Mouse (Mus musculus): Measurements from ENCODE around the gene Apol9b. TPM values are rescaled to one million over a fixed set of nuclear protein-coding genes. Genes with fewer than 3 reads are reported as not detected.

Gene Apol9b
- polyA plus RNA-seq, 1 experiment = 1.4 TPM

- 94% methylated on average over 11 of the region's 11 CpGs for WGBS
- TF ChIP-seq POLR2A (IDR thresholded peaks at IDR 0.05; ENCODE audit: low read depth, low read length) (no peak), CTCF (IDR thresholded peaks at IDR 0.05; ENCODE audit: extremely low read depth, insufficient read depth, insufficient read length, insufficient replicate concordance) (no peak)
- H3K36me3 ChIP-seq (ENCODE audit: control insufficient read depth, insufficient read depth, low read length) = peaks cover 99% of the 10 kb centered on the region
- no peaks in the 10 kb centered on the region for H3K27me3 ChIP-seq (ENCODE audit: control insufficient read depth, insufficient read depth, low read length)
- H3K27ac ChIP-seq (ENCODE audit: insufficient read depth, low read length) = no peak overlapping the region
- no peak overlapping the region for H3K4me3 ChIP-seq (ENCODE audit: extremely low read depth, insufficient read depth, insufficient read length)
- no peaks in the 10 kb centered on the region for H3K4me1 ChIP-seq (ENCODE audit: control insufficient read depth, insufficient read depth, insufficient read length)
- DNase-seq (ENCODE audit: low read depth in 1 of 2, low spot score in 2 of 2) = no peak
Measured at GRCm38 (mm10) chr15:77766981-77767380, 38.1 kb downstream of the Apol9b start.

- Histone ChIP-seq H3K27ac (ENCODE audit: insufficient read depth, low read length) (no peak overlapping the region), H3K4me3 (ENCODE audit: extremely low read depth, insufficient read depth, insufficient read length) (no peak overlapping the region), H3K4me1 (ENCODE audit: control insufficient read depth, insufficient read depth, insufficient read length) (no peaks in the 10 kb centered on the region), H3K36me3 (ENCODE audit: control insufficient read depth, insufficient read depth, low read length) (peaks cover 94% of the 10 kb centered on the region), H3K27me3 (ENCODE audit: control insufficient read depth, insufficient read depth, low read length) (no peaks in the 10 kb centered on the region)
- WGBS = 89% methylated on average over 5 of the region's 5 CpGs
- no peak for TF ChIP-seq CTCF (IDR thresholded peaks at IDR 0.05; ENCODE audit: extremely low read depth, insufficient read depth, insufficient read length, insufficient replicate concordance)
- no peak for TF ChIP-seq POLR2A (IDR thresholded peaks at IDR 0.05; ENCODE audit: low read depth, low read length)
- DNase-seq (ENCODE audit: low read depth in 1 of 2, low spot score in 2 of 2) = no peak
Measured at GRCm38 (mm10) chr15:77770341-77770740, 41.5 kb downstream of the Apol9b start.

- Histone ChIP-seq H3K27ac (ENCODE audit: insufficient read depth, low read length) (no peak overlapping the region), H3K4me3 (ENCODE audit: extremely low read depth, insufficient read depth, insufficient read length) (no peak overlapping the region), H3K27me3 (ENCODE audit: control insufficient read depth, insufficient read depth, low read length) (no peaks in the 10 kb centered on the region), H3K4me1 (ENCODE audit: control insufficient read depth, insufficient read depth, insufficient read length) (no peaks in the 10 kb centered on the region), H3K36me3 (ENCODE audit: control insufficient read depth, insufficient read depth, low read length) (peaks cover 94% of the 10 kb centered on the region)
- no peak for TF ChIP-seq POLR2A (IDR thresholded peaks at IDR 0.05; ENCODE audit: low read depth, low read length)
- DNase-seq (ENCODE audit: low read depth in 1 of 2, low spot score in 2 of 2) = no peak
- 97% methylated on average over 9 of the region's 9 CpGs for WGBS
Measured at GRCm38 (mm10) chr15:77770942-77771341, 42.1 kb downstream of the Apol9b start.

- H3K4me3 ChIP-seq (ENCODE audit: extremely low read depth, insufficient read depth, insufficient read length) = no peak overlapping the region
- DNase-seq (ENCODE audit: low read depth in 1 of 2, low spot score in 2 of 2) = no peak
- H3K27me3 ChIP-seq (ENCODE audit: control insufficient read depth, insufficient read depth, low read length) = no peaks in the 10 kb centered on the region
- no peaks in the 10 kb centered on the region for H3K4me1 ChIP-seq (ENCODE audit: control insufficient read depth, insufficient read depth, insufficient read length)
- TF ChIP-seq POLR2A (IDR thresholded peaks at IDR 0.05; ENCODE audit: low read depth, low read length) = no peak
- no peak for TF ChIP-seq CTCF (IDR thresholded peaks at IDR 0.05; ENCODE audit: extremely low read depth, insufficient read depth, insufficient read length, insufficient replicate concordance)
- WGBS = 86% methylated on average over 19 of the region's 19 CpGs
- 0 out of 2 replicates have a peak overlapping the region, but pooled peaks have one; percentile 10 for H3K27ac ChIP-seq (ENCODE audit: insufficient read depth, low read length)
- peaks cover 92% of the 10 kb centered on the region for H3K36me3 ChIP-seq (ENCODE audit: control insufficient read depth, insufficient read depth, low read length)
Measured at GRCm38 (mm10) chr15:77773099-77773915, 44.5 kb downstream of the Apol9b start.

GRCm38 (mm10) chr15:77774303-77774702, 45.5 kb downstream of the Apol9b start:
- no peak for TF ChIP-seq POLR2A (IDR thresholded peaks at IDR 0.05; ENCODE audit: low read depth, low read length)
- no peak for TF ChIP-seq CTCF (IDR thresholded peaks at IDR 0.05; ENCODE audit: extremely low read depth, insufficient read depth, insufficient read length, insufficient replicate concordance)
- Histone ChIP-seq H3K4me3 (ENCODE audit: extremely low read depth, insufficient read depth, insufficient read length) (no peak overlapping the region), H3K27me3 (ENCODE audit: control insufficient read depth, insufficient read depth, low read length) (no peaks in the 10 kb centered on the region), H3K27ac (ENCODE audit: insufficient read depth, low read length) (no peak overlapping the region), H3K36me3 (ENCODE audit: control insufficient read depth, insufficient read depth, low read length) (peaks cover 92% of the 10 kb centered on the region), H3K4me1 (ENCODE audit: control insufficient read depth, insufficient read depth, insufficient read length) (no peaks in the 10 kb centered on the region)
- 92% methylated on average over 10 of the region's 10 CpGs for WGBS
- no peak for DNase-seq (ENCODE audit: low read depth in 1 of 2, low spot score in 2 of 2)

- Histone ChIP-seq H3K36me3 (ENCODE audit: control insufficient read depth, insufficient read depth, low read length) (peaks cover 93% of the 10 kb centered on the region), H3K27me3 (ENCODE audit: control insufficient read depth, insufficient read depth, low read length) (no peaks in the 10 kb centered on the region), H3K4me3 (ENCODE audit: extremely low read depth, insufficient read depth, insufficient read length) (no peak overlapping the region), H3K27ac (ENCODE audit: insufficient read depth, low read length) (no peak overlapping the region), H3K4me1 (ENCODE audit: control insufficient read depth, insufficient read depth, insufficient read length) (no peaks in the 10 kb centered on the region)
- TF ChIP-seq POLR2A (IDR thresholded peaks at IDR 0.05; ENCODE audit: low read depth, low read length) = no peak
- peak; percentile 93 for TF ChIP-seq CTCF (IDR thresholded peaks at IDR 0.05; ENCODE audit: extremely low read depth, insufficient read depth, insufficient read length, insufficient replicate concordance)
- peak; percentile 57 to 71 for DNase-seq (ENCODE audit: low read depth in 1 of 2, low spot score in 2 of 2)
- WGBS = 69% methylated on average over 20 of the region's 20 CpGs
Measured at GRCm38 (mm10) chr15:77775186-77775963, 46.5 kb downstream of the Apol9b start.

Data from spleen, adult 2 months (tissue).